Mouse (Mus musculus) stomach, embryonic 14.5 days (tissue): ENCODE measurements around the gene Gzma. TPM values are rescaled to one million over a fixed set of nuclear protein-coding genes. Genes with fewer than 3 reads are reported as not detected.

ENCODE experiments used
- polyA plus RNA-seq: library from polyadenylated mRNA; unstranded; fragments of >200 nt; fragmentation: Nextera tagmentation; extraction: Ambion mirVana; gene quantifications from 2 replicates; pipeline ENCODE4 v1.2.1, GENCODE M21; 2014

The Gzma gene
- polyA plus RNA-seq, 1 experiment from 2014 or later: not detected

Other genes with a start within 250 kb of the Gzma start
- 72.3 and 80.6 TPM in 2 replicates for gene Mtrex, start 173.6 kb downstream of the Gzma start, polyA plus RNA-seq
- gene Dhx29, start 173.5 kb downstream of the Gzma start, polyA plus RNA-seq: 20.4 and 22.8 TPM in 2 replicates
- 0.35 and 0.67 TPM in 2 replicates for gene Ccno, start 113.2 kb downstream of the Gzma start, polyA plus RNA-seq
- gene Mcidas, start 107.1 kb downstream of the Gzma start, polyA plus RNA-seq: 0.17 TPM in 2 replicates
- gene Cdc20b, start 65.9 kb downstream of the Gzma start, polyA plus RNA-seq: not detected in 2 replicates
- 164 and 166 TPM in 2 replicates for gene Gpx8, start 54.6 kb downstream of the Gzma start, polyA plus RNA-seq
- 2.5 and 2.9 TPM in 2 replicates for gene Esm1, start 108.7 kb upstream of the Gzma start, polyA plus RNA-seq
- 0.25 TPM in 1 of 2 replicates, not detected in the other for gene Gzmk, start 124.9 kb upstream of the Gzma start, polyA plus RNA-seq
- 6.0 and 7.0 TPM in 2 replicates for gene BC067074, start 192.2 kb upstream of the Gzma start, polyA plus RNA-seq